Mouse (Mus musculus) cerebellum, postnatal 36 days (tissue): ENCODE data around the gene Abi1.
"Not testable (repeated sequence)": the region's sequence is repeated elsewhere in the genome, so short reads cannot be mapped to it uniquely, and the experiment has no call there.

Experiments used
- DNase-seq, 2 experiments: peaks; one replicate each; pipeline ENCODE4 v3.0.0; 2021 to 2022; ENCODE audit warnings: mixed read lengths in 2 of 2

The Abi1 gene

DNA sequence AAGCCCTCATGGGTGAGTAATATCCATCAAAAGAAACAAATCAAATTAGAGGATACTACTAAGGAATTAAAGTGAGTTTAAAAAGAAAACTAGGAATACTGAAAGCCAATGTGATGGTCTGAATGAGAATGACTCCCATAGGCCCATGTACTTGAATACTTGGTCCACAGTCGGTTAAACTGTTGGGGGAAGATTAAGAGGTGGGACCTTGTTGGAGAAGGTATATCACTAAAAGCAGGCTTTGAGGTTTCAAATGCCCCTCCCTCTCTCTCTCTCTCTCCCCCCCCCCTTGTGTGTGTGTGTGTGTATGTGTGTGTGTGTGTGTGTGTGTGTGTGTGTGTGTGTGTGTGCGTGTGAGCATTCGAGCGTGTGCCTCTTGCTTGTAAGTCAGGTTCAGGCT, 9.4 kb downstream of the Abi1 start:
- no peak for DNase-seq

DNA sequence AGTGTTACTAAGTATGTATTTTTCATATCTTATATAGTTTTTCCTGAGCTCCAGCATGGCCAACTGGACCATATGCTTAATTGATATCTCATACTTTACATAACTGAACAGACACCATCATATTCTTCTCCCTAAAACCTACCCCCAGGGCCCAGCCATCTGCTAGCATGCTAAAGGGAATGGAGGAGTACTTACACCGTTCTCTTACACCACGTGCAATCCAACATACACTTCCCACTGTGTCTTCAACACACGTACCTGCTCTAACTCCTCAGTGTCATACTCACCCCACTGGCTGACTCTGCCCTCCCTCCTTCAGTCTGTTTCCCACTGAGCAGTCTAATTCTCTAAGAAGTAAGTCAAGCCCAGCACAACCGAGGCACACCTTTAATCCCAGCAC, 11.2 kb downstream of the Abi1 start:
- DNase-seq = peak in 1 of 2 experiments; percentile 9

DNA sequence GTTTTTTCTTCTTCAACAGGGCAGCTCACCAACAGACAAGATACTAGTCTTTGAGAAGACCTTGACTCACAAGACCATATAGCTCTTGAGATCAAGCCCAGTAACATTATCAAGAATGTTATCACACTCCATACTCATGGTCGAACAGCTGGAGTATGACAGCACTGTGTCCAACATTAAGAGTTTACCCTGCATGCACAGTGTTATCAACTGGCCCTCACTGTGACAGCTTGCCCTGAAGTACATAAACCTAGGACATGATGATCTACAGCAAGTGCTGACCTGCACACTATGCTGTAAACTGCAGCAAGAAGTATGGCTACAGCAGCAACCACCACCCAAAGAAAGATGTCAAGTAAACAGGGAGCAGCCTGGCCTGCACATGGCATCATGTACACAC, 13.7 kb downstream of the Abi1 start:
- no peak for DNase-seq

DNA sequence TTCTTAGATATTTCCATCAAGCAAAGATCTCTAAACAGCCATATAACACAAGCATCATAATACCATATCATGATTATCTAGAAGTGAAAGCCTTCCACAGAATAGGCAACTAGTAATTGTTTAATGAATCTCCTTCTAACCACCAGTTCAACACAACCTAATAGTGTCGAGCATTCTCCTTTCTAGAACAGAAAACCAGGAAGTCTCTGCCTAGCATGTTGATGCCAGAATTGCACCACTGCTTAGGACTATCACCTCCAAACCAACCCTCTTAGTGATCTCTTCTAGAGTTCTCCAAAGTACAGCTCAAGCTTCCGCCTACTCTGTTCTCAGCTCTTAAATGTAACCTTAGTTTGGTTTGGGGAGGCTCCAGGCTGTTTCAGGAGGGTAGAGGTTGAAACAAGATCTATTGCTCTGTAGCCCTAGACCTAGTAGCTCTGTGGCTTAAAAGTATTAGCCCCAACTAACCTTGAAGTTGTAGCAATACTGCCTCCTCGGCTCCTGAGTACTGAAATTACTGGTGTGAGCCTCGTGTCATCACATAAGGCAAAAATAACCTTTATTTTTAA, 16.2 kb downstream of the Abi1 start:
- DNase-seq = no peak

DNA sequence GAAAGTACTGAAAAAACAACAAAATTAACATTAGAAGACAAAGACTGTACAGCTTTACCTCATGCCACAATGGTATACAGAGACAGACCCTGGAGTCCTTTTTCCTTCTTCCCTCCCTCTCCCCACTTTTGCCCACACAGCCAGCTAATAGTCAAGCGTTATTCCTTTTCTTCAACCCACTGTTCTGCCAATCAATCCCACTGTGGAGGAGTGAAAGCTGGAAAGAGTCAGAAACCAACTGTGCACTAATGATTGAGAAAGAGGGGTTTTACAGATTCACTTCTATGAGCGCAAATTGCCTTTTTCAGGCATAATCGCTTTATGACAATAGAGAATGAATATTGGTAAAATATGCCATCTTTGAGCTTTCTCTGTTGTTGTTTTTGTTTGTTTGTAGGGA, 17.0 kb downstream of the Abi1 start:
- no peak for DNase-seq

DNA sequence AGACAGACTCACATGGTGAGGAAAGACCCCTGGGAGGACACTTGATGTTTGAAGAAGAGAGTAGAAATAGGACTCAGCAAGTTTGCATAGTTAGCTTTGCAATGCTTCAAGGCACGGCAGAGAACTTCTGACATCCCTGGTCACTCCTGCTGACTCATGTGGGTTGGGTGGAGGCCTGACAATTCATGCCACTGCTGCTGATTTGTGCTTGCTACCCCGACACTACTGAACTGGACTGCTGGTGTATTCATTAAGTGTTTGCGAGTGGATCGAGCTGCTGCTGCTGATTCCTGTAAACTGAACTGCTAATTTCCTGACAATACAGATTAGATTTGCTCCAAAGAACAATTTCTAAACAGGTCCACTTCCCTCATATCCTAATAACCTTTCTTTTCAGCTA, 18.3 kb downstream of the Abi1 start:
- no peak for DNase-seq

DNA sequence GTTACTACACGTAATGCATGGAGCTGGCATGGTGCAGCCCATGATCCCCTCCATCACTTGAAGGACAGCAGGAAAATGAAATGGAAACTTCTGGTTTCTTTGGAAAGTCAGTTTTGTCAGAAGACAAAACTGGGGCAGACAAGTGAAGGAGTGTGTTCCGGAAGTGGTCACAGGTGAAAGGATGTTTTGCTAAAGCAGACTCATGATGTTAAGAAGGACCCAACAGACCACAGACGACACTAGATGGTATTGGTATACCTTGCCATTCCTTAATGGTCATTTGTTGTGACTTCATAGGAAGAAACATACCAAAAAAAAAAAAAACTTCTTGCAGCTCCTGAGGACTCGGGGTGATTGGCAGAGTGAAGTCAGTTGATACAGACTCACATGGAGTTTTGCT, 18.7 kb downstream of the Abi1 start:
- no peak for DNase-seq

DNA sequence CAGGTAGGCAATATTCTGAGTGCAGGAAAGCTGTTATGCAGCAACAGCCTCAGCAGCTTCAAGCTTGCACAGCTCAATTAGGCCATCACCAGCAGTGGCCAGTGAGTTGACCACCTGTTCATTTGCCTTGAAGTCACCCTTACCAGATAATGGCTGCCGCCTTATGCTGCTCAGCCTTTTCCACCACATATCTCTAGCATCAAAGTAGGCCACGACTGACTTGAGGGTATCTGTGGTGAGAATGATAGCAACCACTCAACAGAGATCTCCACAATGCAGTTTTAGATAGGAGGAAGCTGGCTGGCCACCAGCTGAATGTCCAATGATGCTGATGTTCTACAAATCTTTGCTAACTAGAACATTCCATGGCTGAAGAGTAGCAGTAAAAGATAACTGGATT, 20.9 kb downstream of the Abi1 start:
- no peak for DNase-seq

DNA sequence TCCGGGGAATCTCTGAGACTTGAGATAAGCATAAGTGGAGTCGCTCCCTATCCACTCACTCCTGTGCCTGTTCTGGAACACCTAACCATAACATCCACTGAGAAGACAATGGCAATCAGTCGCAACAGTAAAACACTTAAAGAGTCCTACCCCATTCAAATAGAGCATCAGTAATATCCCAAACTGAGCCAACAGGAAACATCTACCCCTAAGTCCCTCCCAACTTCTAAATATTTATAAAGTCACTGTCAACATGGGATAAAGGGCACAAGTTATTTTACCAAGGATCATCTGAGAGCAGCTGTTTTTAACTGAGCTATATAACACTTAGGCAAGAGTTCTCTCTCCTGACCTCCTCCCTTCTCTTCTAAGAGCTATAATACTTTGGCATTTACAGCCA, 23.9 kb downstream of the Abi1 start:
- DNase-seq = no peak

DNA sequence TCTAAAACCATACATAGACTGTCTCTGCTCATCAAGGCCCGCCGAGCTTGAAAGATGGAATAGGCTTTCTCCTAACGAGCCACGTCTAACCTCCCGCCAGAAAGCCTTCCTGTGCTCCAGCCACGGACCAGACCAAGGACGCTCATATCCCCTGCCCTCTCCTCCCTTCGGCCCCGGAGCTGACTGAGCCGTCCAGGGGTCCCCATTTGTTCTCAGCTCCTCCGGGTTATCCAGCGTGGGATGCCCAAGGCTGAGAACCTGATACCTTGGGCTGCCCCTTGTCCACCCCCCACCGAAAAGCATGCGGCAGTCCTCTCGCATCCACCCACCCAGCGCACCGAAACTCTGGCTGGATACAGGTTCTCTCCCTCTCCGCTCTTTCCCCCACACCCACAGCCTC, 24.7 kb downstream of the Abi1 start:
- no peak for DNase-seq

DNA sequence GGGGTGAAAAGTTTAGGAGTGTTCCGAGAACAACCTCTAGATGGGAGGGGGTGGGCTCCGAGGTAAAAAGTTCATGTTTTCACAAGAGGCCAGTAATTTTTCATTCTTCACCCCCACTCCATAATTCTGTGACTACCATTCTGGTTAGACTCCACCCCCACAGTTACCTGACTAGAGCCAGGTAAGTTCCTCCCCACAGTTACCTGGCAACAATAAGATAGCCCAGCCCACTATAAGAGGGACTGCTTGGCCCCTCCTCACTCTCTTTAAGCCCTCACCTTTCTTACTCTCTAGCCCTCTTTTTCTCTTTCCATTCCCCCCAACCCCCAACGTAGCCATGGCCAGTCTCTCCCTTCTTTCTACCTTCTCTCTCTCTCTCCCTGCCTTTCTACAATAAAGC, 25.1 kb downstream of the Abi1 start:
- DNase-seq = not testable (repeated sequence)

DNA sequence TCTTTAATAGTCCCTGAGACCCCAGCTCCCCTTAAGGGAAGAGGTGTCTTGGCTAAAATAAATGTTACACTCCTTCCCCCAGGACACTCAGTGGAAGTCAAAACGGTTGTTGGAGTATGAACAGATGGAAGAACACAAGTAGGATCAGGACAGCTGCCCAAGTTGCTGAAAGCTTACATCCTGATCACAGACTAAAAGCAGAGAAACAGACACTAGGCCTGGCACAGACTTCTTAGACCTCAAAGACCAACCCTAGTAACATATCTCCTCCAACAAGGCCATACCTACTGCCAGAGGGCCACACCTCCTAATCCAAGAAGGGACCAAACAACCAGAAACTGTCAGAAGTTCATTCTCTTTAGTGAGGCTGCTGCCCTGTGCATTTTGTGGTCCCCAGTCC, 31.8 kb downstream of the Abi1 start:
- DNase-seq = no peak

DNA sequence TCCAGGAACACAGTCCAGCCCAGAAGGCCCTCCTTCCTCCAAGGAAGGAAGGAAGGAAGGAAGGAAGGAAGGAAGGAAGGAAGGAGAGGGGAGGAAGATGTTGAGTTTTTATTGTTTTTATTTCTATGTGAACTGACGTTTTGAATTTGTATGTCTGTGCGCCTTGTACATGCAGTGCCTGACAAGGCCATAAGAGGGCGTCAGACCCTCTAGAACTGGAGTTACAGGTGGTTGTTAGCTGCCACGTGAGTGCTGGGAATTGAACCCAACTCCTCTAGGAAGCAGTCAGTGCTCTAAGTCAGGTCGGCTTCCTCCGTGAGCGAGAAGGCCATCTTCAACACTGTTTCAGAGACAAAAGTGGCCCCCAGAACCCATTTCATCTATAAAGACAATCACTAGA, 32.5 kb downstream of the Abi1 start:
- no peak for DNase-seq

DNA sequence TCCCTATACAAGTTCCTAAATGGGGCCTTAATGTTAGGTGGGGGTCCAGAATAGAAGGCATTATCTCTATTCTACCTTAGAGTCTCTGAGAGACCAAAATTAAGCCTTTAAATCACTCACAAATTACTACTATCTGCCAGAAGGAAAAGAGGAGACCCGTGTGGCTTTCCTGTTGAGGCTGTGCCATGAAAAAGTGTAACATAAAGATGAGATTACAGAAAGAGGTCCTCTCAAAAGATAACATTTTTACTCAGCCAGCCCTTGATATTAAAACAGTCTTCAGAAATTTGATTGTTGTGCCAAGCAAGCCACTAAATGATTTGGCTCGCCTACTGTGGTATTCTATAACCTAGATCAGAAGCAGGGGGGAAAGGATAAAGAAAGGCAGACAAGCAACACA, 32.9 kb downstream of the Abi1 start:
- no peak for DNase-seq

DNA sequence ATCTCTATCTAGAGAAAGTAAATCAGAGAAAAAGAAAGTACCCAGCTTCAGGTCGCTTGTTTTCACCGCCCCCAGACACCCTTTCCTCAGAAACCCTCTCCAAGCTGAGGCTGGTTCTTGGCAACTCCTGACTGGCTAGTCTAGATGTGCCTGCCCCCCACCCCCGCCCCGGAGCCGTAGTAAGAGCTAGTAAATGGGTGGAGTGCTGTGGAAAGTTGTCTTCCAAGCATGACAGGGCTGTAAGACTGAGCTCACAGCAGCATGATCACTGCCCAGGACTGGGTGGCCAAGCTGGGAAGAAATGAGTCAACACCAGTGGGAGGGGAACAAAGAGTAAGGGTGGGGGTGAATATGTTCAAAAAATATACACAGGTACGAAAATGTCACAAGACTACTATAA, 33.8 kb downstream of the Abi1 start:
- DNase-seq = no peak

DNA sequence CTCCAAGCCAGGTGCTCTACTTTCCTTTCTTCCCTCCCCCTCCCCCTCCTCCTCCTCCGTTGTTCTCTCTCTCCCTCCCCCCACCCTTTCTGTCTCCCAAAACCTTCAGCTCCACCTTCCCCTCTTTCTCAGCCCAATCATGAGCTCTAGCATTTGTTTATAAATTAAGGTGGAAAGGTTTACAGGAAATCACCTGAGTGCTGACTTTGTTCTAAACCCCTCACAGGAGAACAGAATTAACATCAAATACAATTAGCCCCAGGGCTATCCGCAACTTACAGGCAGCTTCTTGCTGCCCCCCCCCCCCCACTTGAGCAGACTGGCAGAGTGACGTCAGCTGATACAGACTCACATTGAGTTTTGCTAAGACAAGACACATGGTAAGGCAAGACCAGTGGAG, 37.4 kb downstream of the Abi1 start:
- DNase-seq = no peak

DNA sequence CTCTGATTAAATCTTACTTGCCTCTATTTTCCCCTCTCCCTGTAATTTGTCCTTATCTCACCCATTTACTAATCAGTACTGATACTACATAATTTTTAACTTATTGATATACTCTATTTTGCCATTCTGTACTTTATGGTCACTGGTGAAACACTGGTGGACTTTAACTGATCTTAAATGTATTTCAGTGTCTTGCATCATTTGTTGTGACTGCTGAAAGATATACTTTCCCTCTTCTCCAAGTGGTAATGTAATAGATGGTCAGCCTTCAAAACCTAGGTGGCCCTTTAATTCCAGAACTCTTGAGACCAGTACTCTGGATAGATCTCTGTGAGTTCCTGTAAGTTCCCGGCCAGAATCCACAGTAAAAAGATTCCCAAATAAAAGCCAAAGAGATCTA, 40.4 kb downstream of the Abi1 start:
- no peak for DNase-seq

DNA sequence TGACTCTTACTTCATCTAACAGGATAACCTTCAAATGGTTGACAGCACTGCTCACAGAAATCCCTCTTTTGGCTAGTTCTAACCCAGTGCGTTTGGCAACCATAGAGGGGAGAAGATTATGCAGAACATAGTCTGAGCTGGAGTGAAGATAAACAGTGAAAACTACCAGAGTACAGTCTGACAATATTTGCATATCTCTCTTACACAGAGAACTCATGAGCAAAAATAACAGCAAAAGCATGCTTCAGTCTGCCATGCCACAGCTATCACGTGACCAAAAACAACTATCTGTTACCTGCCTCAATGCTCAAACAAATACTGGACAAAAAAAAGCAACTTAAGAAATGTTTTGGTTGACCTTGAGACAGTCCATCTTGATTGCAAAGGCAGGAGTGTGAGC, 41.2 kb downstream of the Abi1 start:
- no peak for DNase-seq

DNA sequence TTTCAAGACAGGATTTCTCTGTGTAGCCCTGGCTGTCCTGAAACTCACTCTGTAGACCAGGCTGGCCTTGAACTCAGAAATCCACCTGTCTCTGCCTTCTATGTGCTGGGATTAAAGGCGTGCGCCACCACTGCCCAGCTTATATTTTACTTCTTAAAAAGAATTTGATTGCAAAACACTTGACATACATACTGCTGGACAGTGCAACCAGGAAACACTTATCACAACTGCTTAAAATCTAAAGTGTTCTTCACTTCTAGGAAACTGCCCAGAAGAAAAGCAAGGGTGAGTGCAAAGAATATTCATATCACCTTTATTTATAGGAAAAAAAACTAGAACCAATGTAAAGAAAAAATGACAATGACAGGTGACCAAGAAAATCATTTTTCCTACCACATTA, 42.0 kb downstream of the Abi1 start:
- no peak for DNase-seq

DNA sequence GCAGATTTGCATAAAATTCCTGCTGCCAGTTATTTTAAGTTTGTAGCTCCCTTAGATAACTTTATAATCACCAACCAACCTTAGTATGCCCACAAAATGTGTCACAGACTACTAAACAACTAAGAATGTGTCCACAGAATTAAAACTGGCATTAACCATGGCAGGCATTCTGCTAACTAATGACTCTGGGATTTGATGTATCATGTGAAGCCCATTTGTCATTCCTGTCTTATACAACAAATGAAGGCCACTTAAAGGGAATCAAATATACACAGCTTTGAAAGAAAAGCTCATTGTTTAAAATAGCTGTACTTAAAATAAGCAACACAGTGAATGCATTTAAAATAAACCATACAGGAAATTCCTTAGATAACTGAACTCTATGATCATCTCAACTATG, 44.0 kb downstream of the Abi1 start:
- no peak for DNase-seq

DNA sequence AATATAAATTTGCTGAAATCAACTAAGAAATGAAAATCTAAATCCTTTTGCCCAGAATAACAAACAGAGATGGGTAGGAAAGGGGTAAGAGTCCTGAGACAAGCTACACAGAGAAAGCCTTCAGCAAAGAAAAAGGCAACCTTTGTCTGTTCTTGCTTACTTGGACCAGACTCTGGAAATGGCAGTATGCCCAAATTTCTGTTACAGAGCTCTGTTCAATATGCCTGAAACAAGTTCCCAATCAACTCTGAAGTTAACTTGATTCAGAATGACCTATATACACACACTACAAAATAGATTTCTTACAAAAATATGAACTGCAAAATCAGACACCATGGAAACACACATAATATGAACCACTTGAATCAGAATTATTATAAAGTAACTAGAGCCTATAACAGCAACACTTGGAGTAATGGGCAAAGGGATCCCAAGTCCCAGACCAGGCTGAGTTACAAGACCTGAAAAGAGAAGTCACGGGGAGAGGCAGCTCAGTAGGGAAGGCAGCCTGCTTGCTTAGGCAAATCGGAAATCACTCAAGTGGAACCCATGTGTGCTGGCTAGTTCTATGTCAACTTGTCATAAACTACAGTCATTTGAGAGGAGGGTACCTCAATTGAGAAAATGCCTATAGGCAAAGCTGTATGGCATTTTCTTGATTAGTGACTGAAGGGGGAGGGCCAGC, 53.9 kb downstream of the Abi1 start:
- peak in 1 of 2 experiments; percentile 15 for DNase-seq

DNA sequence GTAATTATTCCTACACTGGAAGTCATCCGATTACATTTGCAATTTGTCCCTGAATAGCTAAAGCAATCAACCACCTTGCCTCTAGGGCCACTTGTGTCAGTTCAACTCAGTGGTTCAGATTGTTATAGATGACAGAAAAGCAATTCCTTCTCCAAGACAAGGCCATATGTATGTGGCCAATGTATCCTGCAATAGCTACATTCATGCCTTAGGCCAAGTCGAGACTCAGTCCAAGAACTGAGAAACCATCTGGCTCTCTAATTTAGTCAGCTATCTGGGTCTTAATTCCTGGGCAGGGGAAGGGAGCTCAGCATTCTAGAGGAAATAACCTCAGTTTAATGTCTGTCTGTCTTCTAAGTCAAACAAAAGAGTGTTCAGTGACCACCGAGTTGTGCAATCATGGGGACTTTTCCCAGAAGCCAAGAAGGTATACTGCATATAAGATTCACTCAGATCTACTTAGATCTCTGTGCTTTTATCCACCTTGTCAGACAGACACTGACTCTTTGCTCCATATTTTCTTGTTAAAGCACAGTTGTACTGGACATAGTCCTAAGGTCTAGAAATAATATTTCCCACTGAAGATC, 62.6 kb downstream of the Abi1 start:
- peak; percentile 25 to 58 for DNase-seq

DNA sequence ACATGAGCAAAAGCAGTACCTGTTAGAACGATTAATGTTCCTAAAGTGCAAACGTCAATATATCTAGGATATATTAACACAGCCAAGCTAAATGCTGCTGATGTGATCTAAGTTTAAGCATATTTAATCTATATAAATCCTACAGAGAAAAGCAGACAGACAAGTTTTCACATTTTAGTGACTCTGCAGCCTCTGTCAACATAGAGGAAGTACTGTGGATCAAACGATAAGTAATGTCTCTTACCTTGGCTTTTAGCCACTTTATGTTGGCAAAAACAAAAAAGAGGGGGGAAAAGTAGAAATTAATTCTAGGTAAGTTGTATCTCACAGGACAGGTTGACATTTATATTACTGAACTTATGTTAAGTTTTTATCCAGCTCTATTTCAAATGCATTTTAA, 77.1 kb downstream of the Abi1 start:
- no peak for DNase-seq

DNA sequence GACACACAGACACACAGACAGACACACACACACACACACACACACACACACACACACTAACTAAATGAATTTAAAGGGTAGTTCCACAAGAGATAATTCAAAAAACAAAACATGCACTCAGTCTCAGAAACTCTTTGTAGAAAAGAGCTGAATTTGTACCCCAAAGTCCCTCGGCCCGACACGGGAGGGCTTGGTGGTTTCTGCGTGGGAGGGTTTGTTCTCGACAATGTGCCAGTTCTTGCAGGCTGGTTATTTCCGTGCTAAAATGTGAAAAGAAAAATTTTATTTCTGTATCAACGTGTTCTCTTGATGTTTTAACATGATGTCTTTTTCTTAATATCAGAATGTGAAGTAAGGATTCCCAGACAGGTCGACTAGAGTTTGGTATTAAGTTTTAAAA, 77.8 kb downstream of the Abi1 start:
- DNase-seq = no peak

DNA sequence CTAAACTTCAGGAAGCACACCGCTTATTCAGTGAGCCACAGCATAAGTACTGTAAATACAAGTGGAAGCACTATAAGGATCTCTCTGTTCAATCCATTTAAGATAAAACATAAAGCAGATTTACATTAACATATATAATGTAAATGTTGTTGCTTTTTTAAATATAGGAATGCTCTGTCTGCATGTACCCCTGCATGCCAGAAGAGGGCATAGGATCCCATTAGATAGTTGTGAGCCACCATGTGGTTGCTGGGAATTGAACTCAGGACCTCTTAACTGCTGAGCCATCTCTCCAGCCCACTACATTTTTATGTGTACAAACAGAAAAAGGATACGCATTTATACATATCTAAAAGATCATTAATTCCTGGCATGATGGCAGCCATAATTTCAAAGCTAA, 78.4 kb downstream of the Abi1 start:
- no peak for DNase-seq
